Mouse (Mus musculus): ENCODE measurements at regions not wholly inside any gene's neighbourhood (a gene's known extent, or its start where the extent isn't known, plus 50 kb on each side); places are given as distances from the start of the nearest gene placed in this dataset.
A peak's percentile ranks its signal among the peaks of the same experiment; 100 is the strongest.

GRCm38 (mm10) chrX:70261360-70261759, 103.5 kb downstream of the Ids start:
- peak; percentile 0 for DNase-seq (ENCODE audit: low spot score)

- no peak for DNase-seq (ENCODE audit: low spot score)
Observed at GRCm38 (mm10) chrX:70216011-70216410, 148.9 kb downstream of the Ids start.

- DNase-seq (ENCODE audit: low spot score): no peak
Observed at GRCm38 (mm10) chrX:70184427-70185090, 180.3 kb downstream of the Ids start.

GRCm38 (mm10) chrX:70169737-70170136, 195.1 kb downstream of the Ids start:
- DNase-seq (ENCODE audit: low spot score): no peak

- no peak for DNase-seq (ENCODE audit: low spot score)
Observed at GRCm38 (mm10) chrX:70161011-70161410, 203.9 kb downstream of the Ids start.

Data from heart, adult 8-10 months (tissue).